Mouse (Mus musculus) neural tube, embryonic 11.5 days (tissue): ENCODE measurements at regions not wholly inside any gene's neighbourhood (a gene's known extent, or its start where the extent isn't known, plus 50 kb on each side); places are given as distances from the start of the nearest gene placed in this dataset.

Experiments
- ATAC-seq: fragments of 200-750 bp; cut with Nextera tagmentation; 2 replicates; pipeline ENCODE4 v1.8.0; 2017; ENCODE audit warnings: moderate number of reproducible peaks, mild to moderate bottlenecking, moderate TSS enrichment, moderate library complexity; ENCODE audit not compliant: insufficient read depth, low FRiP score, low TSS enrichment
- DNase-seq: peaks from one replicate; pipeline ENCODE4 v3.0.0-alpha.2; 2015; ENCODE audit warnings: low spot score
- H3K27ac ChIP-seq: fragments of 300-500 bp; sonication (generic); 2 replicates; pipeline ENCODE4 v1.5.1; 2014; ENCODE audit warnings: low read depth, mild to moderate bottlenecking, low read length
- H3K27me3 ChIP-seq: fragments of 300-500 bp; sonication (generic); 2 replicates; pipeline ENCODE4 v1.6.1; 2014; ENCODE audit warnings: mild to moderate bottlenecking, low read length, mixed read lengths; ENCODE audit not compliant: control insufficient read depth, insufficient read depth
- H3K36me3 ChIP-seq: fragments of 300-500 bp; sonication (generic); 2 replicates; pipeline ENCODE4 v1.6.1; 2014; ENCODE audit warnings: mild to moderate bottlenecking, low read length, moderate library complexity, mixed read lengths; ENCODE audit not compliant: control insufficient read depth, insufficient read depth
- H3K4me1 ChIP-seq: fragments of 300-500 bp; sonication (generic); 2 replicates; pipeline ENCODE4 v1.6.1; 2014; ENCODE audit warnings: low read length, mixed read lengths; ENCODE audit not compliant: control insufficient read depth, insufficient read depth
- H3K4me2 ChIP-seq: fragments of 300-500 bp; sonication (generic); 2 replicates; pipeline ENCODE4 v1.6.1; 2014; ENCODE audit warnings: low read depth, mild to moderate bottlenecking, moderate library complexity
- H3K4me3 ChIP-seq: fragments of 300-500 bp; sonication (generic); 2 replicates; pipeline ENCODE4 v1.5.1; 2014; ENCODE audit warnings: low read depth, low read length
- H3K9ac ChIP-seq: fragments of 300-500 bp; sonication (generic); 2 replicates; pipeline ENCODE4 v1.6.1; 2014; ENCODE audit warnings: mild to moderate bottlenecking, low read length
- H3K9me3 ChIP-seq: fragments of 300-500 bp; sonication (generic); 2 replicates; pipeline ENCODE4 v1.6.1; 2016; ENCODE audit warnings: low read length; ENCODE audit not compliant: control insufficient read depth
- WGBS: fragments of 180-500 bp; shearing (Covaris S2); extraction: QIAGEN DNeasy Blood & Tissue Kit; methylation state at CpG from one replicate; pipeline ENCODE4 v1.1.7; 2014; 5-methylcytosine and 5-hydroxymethylcytosine counted together

DNA sequence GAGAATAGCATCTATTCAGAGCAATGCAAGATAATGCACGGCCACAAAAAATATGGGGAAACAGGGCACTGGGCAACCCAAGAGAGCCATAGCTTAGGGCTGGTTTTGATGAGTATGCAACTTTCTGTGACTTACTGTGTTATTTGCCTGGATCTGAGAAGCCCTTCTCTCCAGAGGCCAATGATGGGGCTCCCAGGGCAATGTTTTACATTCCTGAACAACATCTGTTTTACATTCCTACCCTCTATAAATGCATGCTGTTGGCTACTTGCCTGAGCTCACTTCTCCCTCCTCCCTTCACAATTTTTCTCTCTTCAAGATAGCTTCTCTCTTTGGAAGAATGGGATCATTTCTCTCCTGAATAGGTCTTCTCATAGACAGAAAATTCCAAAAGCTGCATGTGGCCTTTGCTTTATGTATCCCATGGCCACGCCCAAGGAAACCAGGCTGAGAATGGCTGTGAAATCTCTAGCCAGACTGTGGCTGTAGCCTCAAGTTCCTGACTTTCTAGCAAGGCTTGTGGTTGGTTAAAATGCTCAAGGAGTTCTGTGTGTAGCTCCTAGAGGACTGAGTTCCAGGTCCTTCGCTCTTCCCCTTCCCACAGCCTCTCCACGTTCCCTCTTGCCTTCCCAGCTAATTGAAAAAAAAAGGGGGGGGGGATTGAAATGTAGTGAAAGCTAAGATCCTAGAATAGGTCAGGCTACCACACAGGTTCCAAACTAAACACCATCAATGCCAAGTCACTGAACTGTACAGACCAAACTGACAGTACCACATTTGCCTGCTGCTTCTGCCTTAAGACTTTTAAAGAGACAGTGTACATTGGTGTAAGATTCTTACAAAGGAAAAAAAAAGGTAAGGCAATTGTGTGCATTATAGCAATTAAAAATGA is 312.7 kb upstream of the Auts2 start:
- no peak overlapping the region for H3K9ac ChIP-seq
- 46% methylated on average over 4 of the region's 4 CpGs for whole genome bisulfite sequencing
- no peak overlapping the region for H3K4me3 ChIP-seq
- ATAC-seq (no peak), DNase-seq (no peak)
- H3K9me3 ChIP-seq = no peaks in the 10 kb centered on the region
- H3K27me3 ChIP-seq = no peaks in the 10 kb centered on the region
- no peak overlapping the region for H3K4me2 ChIP-seq
- no peak overlapping the region for H3K27ac ChIP-seq
- no peaks in the 10 kb centered on the region for H3K4me1 ChIP-seq
- no peaks in the 10 kb centered on the region for H3K36me3 ChIP-seq

DNA sequence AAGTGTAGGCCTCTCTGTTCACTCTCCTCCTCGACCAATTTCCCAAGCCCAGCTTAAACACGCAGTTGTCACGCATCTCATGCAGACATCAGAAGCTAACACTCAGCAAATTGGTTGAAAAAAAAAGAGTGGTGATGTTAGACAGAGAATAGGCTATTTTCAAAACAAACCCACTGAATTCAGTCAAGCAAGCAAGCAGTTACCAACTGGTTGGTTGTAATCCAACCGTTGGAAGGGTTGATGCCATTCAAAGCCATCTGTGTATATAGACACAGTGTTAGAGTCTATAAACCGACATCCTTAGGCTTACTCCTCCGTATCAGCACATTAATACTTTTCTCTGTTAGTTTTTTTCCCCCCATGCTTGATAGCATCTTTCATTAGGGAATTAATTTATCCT is 307.6 kb upstream of the Auts2 start:
- Histone ChIP-seq H3K36me3 (no peaks in the 10 kb centered on the region), H3K4me1 (no peaks in the 10 kb centered on the region), H3K9me3 (no peaks in the 10 kb centered on the region), H3K9ac (no peak overlapping the region), H3K27ac (no peak overlapping the region), H3K27me3 (no peaks in the 10 kb centered on the region), H3K4me3 (no peak overlapping the region), H3K4me2 (no peak overlapping the region)
- no peak for DNase-seq
- ATAC-seq = no peak
- WGBS = 88% methylated on average over 6 of the region's 6 CpGs

DNA sequence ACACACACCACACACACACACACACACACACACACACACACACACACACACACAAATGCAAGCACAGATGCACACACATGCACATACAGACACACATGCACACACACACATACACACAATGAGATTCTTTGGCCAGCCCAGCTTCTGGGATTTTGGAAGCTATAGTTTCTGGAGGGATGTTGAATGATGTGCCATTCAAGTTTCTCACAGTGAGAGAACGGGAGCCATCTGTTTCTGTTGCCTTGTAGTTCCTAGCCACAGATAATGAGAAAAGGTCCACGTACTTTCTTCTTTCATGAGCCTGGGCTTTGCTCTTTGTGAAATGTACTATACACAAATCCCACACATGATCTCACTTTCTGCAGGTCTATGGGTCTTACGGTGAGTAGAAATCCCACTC is 304.9 kb upstream of the Auts2 start:
- Histone ChIP-seq H3K27me3 (no peaks in the 10 kb centered on the region), H3K4me1 (no peaks in the 10 kb centered on the region), H3K4me2 (no peak overlapping the region), H3K9me3 (no peaks in the 10 kb centered on the region), H3K27ac (no peak overlapping the region), H3K9ac (no peak overlapping the region), H3K36me3 (no peaks in the 10 kb centered on the region), H3K4me3 (no peak overlapping the region)
- no peak for ATAC-seq
- no peak for DNase-seq
- 79% methylated on average over 3 of the region's 3 CpGs for WGBS

DNA sequence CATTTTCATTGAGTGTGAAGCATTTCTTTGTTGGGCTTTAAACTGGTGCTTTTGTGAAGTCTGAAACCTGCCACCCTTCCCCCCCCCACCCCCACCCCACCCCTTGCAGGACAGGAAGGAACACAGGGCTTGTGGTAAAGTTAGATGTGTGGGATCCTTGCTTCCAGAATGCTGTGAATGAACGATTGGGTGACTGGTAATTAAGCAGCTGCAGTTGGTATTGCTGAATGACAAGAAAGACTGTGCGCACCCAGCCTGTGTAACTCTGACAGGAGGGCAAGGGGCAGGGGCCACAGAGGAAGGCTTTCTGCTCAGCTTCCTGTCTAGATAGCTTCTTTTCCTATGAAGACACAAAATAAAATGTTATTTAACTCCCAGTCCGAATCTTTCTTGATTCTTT is 300.1 kb upstream of the Auts2 start:
- Histone ChIP-seq H3K4me2 (no peak overlapping the region), H3K9me3 (no peaks in the 10 kb centered on the region), H3K36me3 (no peaks in the 10 kb centered on the region), H3K4me1 (no peaks in the 10 kb centered on the region), H3K4me3 (no peak overlapping the region), H3K27me3 (no peaks in the 10 kb centered on the region), H3K9ac (no peak overlapping the region), H3K27ac (no peak overlapping the region)
- no peak for DNase-seq
- WGBS = 60% methylated on average over 3 of the region's 3 CpGs
- no peak for ATAC-seq

DNA sequence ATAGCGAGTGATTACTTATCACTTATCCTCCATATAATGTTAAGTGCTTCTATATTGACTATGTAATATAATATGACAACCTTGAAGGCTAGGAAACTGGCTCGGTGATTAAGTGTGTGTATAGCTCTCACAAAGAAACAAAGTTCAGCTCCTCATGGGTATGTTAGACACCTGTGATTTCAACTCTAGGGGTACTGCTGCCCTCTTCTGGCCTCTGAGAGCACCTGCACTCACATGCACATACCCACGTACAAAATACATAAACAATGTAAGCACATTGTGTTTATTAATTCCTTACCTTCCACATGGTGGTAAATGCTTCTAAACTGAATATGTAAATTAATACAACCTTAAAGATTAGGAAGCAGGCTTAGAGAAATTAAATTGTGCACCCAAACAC is 298.6 kb upstream of the Auts2 start:
- H3K27ac ChIP-seq = no peak overlapping the region
- H3K4me1 ChIP-seq = no peaks in the 10 kb centered on the region
- H3K9ac ChIP-seq = no peak overlapping the region
- no peaks in the 10 kb centered on the region for H3K36me3 ChIP-seq
- ATAC-seq (no peak), DNase-seq (no peak)
- WGBS = 94% methylated on average over 3 of the region's 3 CpGs
- no peaks in the 10 kb centered on the region for H3K27me3 ChIP-seq
- H3K4me3 ChIP-seq = no peak overlapping the region
- no peaks in the 10 kb centered on the region for H3K9me3 ChIP-seq
- no peak overlapping the region for H3K4me2 ChIP-seq

DNA sequence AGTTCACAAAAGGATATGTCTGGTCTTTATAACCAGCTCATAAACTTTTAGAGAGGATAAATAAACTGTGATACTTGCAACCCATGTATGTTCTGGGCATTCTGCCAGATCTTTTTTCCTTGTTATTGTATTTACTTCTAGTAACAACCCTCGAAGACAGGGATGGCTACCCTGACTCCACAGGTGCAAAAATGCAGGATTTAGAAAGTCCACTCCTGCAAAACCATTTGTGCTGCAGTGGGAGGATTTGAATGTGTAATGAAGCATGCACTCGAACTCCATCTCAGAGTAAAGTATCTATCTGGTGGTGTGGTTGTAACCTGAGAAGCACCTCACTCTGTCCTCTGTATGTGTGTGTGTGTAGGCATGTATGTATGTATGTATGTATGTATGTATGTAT is 294.3 kb upstream of the Auts2 start:
- H3K27ac ChIP-seq = no peak overlapping the region
- ATAC-seq (no peak), DNase-seq (no peak)

DNA sequence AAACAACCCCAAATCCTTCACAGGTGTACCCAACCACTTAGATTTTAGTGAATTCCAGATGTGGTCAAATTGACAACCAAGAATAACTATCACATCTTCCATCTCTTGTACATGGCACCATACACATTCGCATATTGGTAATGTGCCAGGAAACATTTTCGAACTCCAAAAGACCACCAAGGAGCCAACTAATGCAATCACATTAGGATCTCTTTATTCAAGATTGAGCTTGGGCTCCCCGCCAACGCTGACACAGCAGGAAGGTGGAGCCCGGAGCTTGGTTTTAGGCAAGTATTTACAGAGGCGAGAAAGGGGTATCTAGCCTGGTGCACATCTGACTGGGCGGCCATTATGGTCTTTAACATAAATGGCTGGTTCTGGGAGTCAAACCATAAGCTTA is 285.8 kb upstream of the Auts2 start:
- Histone ChIP-seq H3K4me3 (no peak overlapping the region), H3K9me3 (no peaks in the 10 kb centered on the region), H3K36me3 (no peaks in the 10 kb centered on the region), H3K4me2 (no peak overlapping the region), H3K27me3 (no peaks in the 10 kb centered on the region), H3K27ac (no peak overlapping the region), H3K9ac (no peak overlapping the region), H3K4me1 (no peaks in the 10 kb centered on the region)
- DNase-seq (no peak), ATAC-seq (no peak)
- 89% methylated on average over 7 of the region's 7 CpGs for WGBS

More for the DNA sequence above, 294.3 kb upstream of the Auts2 start:
- H3K27me3 ChIP-seq = no peaks in the 10 kb centered on the region
- no peak overlapping the region for H3K4me3 ChIP-seq
- no peaks in the 10 kb centered on the region for H3K36me3 ChIP-seq
- no peak overlapping the region for H3K4me2 ChIP-seq
- H3K9me3 ChIP-seq = no peaks in the 10 kb centered on the region
- no peaks in the 10 kb centered on the region for H3K4me1 ChIP-seq
- no peak overlapping the region for H3K9ac ChIP-seq
- 65% methylated on average over 2 of the region's 2 CpGs for WGBS

DNA sequence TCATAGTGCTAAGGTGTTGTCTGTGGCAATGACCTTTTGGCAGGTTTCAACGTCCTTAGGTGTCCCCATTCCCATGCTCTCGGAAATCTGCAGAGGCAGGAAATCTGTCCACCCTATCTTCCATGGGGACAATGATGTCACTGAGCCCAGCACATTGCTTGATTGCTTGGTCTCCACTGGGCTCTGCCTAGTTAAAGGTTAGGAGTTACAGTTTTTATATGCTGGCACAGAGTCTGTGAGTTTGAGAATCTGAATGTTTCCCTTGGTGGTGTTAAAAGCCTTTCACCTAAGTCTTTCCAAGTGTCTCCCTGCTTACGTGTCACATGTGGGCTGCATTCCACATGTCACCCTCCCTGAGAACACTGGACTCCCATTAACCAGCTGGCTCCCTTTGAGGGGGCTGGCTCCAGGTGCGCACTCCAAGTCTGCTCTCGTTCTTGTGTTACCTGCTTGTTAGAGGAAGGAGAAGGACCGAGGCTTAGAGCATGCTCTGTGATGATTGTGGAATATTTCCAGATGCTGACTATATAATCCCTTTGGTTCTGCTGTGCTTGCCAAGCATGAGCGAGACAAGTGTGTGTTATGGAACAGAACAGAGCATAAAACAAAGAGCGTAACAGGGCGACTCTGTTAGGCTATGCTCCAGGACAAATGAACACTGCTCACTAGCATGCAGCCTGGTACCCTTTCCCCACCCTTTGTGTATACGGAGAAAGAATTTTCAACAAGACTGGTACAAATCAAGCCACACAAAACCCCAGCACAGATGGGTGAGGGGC is 284.6 kb upstream of the Auts2 start:
- no peak for DNase-seq
- no peaks in the 10 kb centered on the region for H3K27me3 ChIP-seq
- H3K27ac ChIP-seq = no peak overlapping the region
- no peaks in the 10 kb centered on the region for H3K9me3 ChIP-seq
- H3K36me3 ChIP-seq = no peaks in the 10 kb centered on the region
- H3K4me3 ChIP-seq = no peak overlapping the region
- 89% methylated on average over 10 of the region's 10 CpGs for WGBS
- H3K9ac ChIP-seq = no peak overlapping the region
- no peak overlapping the region for H3K4me2 ChIP-seq
- no peak for ATAC-seq
- no peaks in the 10 kb centered on the region for H3K4me1 ChIP-seq

DNA sequence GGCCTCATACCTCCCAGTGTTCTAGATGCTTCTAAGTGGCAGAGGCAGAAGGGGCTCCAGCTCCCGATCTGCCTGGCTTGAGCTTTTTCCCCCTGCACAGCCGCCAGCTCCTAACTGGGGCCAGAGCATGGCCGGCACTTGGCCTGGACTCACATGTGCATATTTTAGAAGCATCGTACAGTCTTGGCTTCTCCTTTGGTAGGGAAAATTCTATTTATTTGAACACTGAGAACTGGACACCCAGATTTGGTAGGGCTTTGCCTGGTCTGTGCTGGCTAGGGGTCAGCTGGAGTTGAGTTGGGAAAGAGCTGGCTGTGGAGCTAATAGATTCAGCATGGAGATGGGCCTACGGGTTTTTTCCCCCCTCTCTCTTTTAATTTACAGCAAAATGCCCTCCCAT is 282.9 kb upstream of the Auts2 start:
- DNase-seq (no peak), ATAC-seq (no peak)
- Histone ChIP-seq H3K27ac (no peak overlapping the region), H3K9me3 (no peaks in the 10 kb centered on the region), H3K4me2 (no peak overlapping the region), H3K27me3 (no peaks in the 10 kb centered on the region), H3K4me1 (no peaks in the 10 kb centered on the region), H3K36me3 (no peaks in the 10 kb centered on the region), H3K9ac (no peak overlapping the region), H3K4me3 (no peak overlapping the region)
- WGBS = 87% methylated on average over 5 of the region's 5 CpGs
